Mouse (Mus musculus): ENCODE data around the gene Zfp750. TPM values are rescaled to one million over a fixed set of nuclear protein-coding genes. Genes with fewer than 3 reads are reported as not detected.

Gene Zfp750
- polyA plus RNA-seq, 1 experiment from 2014 or later = 37.5 TPM

GRCm38 (mm10) chr11:121549843-121550647 is 30.9 kb upstream of the Zfp750 start:
- no peak overlapping the region for H3K9ac ChIP-seq
- 0 out of 2 replicates have a peak, but pooled peaks have one; percentile 30 for ATAC-seq (ENCODE audit: insufficient number of reproducible peaks, low FRiP score, low TSS enrichment, low read depth)
- peak overlapping the region; percentile 34 for H3K27ac ChIP-seq
- no peaks in the 10 kb centered on the region for H3K27me3 ChIP-seq
- H3K9me3 ChIP-seq = no peaks in the 10 kb centered on the region
- no peak overlapping the region for H3K4me3 ChIP-seq
- H3K4me2 ChIP-seq = peak overlapping the region; percentile 17
- H3K36me3 ChIP-seq = no peaks in the 10 kb centered on the region
- WGBS = 33% methylated on average over 17 of the region's 17 CpGs
- H3K4me1 ChIP-seq = peaks cover 48% of the 10 kb centered on the region

- no peaks in the 10 kb centered on the region for H3K9me3 ChIP-seq
- H3K4me2 ChIP-seq = no peak overlapping the region
- no peaks in the 10 kb centered on the region for H3K36me3 ChIP-seq
- no peak overlapping the region for H3K9ac ChIP-seq
- H3K27ac ChIP-seq = peak overlapping the region; percentile 34
- H3K4me3 ChIP-seq = no peak overlapping the region
- no peak for ATAC-seq (ENCODE audit: insufficient number of reproducible peaks, low FRiP score, low TSS enrichment, low read depth)
- 61% methylated on average over 12 of the region's 12 CpGs for WGBS
- H3K27me3 ChIP-seq = no peaks in the 10 kb centered on the region
- peaks cover 54% of the 10 kb centered on the region for H3K4me1 ChIP-seq
These were observed 30.1 kb upstream of the Zfp750 start for GRCm38 (mm10) chr11:121548996-121549842.

DNA sequence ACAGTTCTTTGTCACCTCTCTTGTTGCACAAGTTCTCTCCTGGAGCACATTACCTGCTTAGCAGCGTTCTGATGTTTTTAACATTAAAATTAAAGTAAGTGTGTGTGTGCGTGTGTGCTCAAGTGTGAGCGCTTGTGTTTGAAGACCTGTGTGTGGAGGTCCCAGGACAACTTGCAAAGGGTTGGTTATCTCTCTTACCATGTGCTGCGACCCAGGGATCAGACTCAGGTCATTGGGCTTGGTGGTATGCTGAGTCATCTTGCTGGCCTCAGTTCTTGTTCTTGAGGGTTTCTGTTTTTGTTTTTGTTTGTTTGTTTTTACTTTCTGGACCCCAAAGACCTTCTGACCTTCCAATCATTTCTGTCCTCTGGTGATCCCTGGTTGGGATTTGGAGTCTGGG is 28.8 kb upstream of the Zfp750 start:
- H3K36me3 ChIP-seq = no peaks in the 10 kb centered on the region
- H3K4me1 ChIP-seq = peaks cover 59% of the 10 kb centered on the region

DNA sequence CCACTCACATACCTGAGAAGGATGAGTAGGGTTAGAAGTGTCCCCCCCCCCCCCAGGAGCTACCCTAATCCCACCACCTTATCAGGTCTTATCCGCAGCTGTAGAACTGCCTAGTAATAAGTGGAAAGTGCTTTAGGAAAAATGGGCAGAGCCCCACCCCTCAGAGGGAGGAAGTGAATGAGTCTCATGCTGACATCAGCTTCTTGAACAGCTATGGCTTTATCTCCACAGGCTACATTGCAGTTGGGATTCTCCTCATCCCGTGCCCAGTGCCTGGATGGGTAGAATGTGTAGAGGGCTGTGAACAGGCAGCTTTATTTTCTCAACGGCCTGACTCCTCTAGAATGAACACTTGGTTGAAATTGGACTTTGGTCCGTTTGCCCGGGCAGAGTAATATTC is 28.1 kb upstream of the Zfp750 start:
- no peak for ATAC-seq (ENCODE audit: insufficient number of reproducible peaks, low FRiP score, low TSS enrichment, low read depth)

More for the DNA sequence above, 28.8 kb upstream of the Zfp750 start:
- H3K4me3 ChIP-seq = no peak overlapping the region
- no peaks in the 10 kb centered on the region for H3K9me3 ChIP-seq
- H3K9ac ChIP-seq = no peak overlapping the region
- H3K4me2 ChIP-seq = no peak overlapping the region
- no peaks in the 10 kb centered on the region for H3K27me3 ChIP-seq
- no peak overlapping the region for H3K27ac ChIP-seq
- ATAC-seq (ENCODE audit: insufficient number of reproducible peaks, low FRiP score, low TSS enrichment, low read depth) = no peak
- 88% methylated on average over 4 of the region's 4 CpGs for WGBS

GRCm38 (mm10) chr11:121545398-121546034 is 26.4 kb upstream of the Zfp750 start:
- H3K4me1 ChIP-seq = peaks cover 41% of the 10 kb centered on the region
- H3K27ac ChIP-seq = peak overlapping the region; percentile 84
- no peaks in the 10 kb centered on the region for H3K9me3 ChIP-seq
- H3K4me3 ChIP-seq = no peak overlapping the region
- no peak for ATAC-seq (ENCODE audit: insufficient number of reproducible peaks, low FRiP score, low TSS enrichment, low read depth)
- no peak overlapping the region for H3K9ac ChIP-seq
- H3K4me2 ChIP-seq = no peak overlapping the region
- no peaks in the 10 kb centered on the region for H3K27me3 ChIP-seq
- H3K36me3 ChIP-seq = no peaks in the 10 kb centered on the region
- WGBS = 54% methylated on average over 3 of the region's 3 CpGs

More for the DNA sequence above, 28.1 kb upstream of the Zfp750 start:
- Histone ChIP-seq H3K4me2 (no peak overlapping the region), H3K4me1 (peaks cover 55% of the 10 kb centered on the region), H3K36me3 (no peaks in the 10 kb centered on the region), H3K4me3 (no peak overlapping the region), H3K27ac (no peak overlapping the region), H3K9ac (no peak overlapping the region), H3K27me3 (no peaks in the 10 kb centered on the region), H3K9me3 (no peaks in the 10 kb centered on the region)
- 84% methylated on average over 5 of the region's 5 CpGs for WGBS

DNA sequence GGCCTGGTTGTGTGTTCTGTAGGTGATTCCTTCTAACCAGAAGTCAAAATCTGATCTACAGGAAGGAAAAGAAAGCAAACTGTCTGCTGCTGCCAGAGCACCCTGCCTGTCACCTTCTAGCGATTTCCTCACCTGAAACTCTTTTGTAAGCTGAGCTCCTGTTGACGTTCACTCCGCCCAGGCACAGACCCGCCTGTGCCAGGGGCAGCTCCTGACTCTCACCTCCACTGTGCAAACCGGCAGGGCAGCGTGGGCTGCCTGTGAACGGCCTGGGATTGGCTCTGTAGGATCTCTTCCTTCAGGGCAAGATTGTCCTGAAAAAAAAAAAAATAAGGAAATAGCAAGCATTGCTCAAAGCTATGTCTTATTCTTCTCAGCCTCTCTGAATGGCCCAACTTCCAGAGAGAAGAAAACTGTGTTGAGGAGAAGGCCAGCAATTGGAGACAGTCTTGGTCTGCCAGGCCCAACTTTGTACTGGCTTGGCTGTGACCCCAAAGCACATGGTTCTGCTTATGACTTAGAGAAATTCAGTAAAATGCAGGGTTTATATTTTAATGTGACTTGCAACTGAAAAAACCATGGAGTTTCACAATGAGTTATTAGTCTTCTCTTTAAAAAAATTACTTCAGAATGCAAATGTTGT is 25.7 kb upstream of the Zfp750 start:
- no peak overlapping the region for H3K9ac ChIP-seq
- peak; percentile 33; the same call in 1 of the 2 replicates for ATAC-seq (ENCODE audit: insufficient number of reproducible peaks, low FRiP score, low TSS enrichment, low read depth)
- peak overlapping the region; percentile 84 for H3K27ac ChIP-seq
- H3K4me3 ChIP-seq = no peak overlapping the region
- no peaks in the 10 kb centered on the region for H3K27me3 ChIP-seq
- no peaks in the 10 kb centered on the region for H3K36me3 ChIP-seq
- no peak overlapping the region for H3K4me2 ChIP-seq
- H3K9me3 ChIP-seq = no peaks in the 10 kb centered on the region
- 31% methylated on average over 7 of the region's 7 CpGs for WGBS
- H3K4me1 ChIP-seq = peaks cover 34% of the 10 kb centered on the region

DNA sequence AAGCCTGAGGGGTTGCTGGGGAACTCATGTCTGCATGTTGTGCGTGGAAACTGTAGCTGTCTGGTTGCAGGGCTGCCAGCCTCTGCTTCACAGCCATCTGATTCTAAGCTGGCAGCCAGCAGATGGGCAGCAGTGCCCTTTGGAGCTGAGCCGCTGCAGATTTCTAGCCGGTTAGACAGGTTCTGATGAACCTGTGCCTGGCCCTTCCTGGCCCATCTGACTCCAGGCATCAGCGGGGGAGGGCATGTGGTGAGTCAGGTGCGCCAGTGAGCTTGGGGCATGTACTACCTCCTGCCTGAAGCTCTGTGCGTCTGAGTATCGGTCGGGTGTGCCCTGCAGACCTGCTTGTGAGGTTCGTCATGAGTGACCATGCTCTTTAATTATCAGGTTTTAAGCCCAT is 24.8 kb upstream of the Zfp750 start:
- H3K4me2 ChIP-seq = no peak overlapping the region
- peaks cover 25% of the 10 kb centered on the region for H3K4me1 ChIP-seq
- no peak overlapping the region for H3K9ac ChIP-seq
- H3K36me3 ChIP-seq = no peaks in the 10 kb centered on the region
- no peaks in the 10 kb centered on the region for H3K27me3 ChIP-seq
- H3K9me3 ChIP-seq = no peaks in the 10 kb centered on the region
- no peak for ATAC-seq (ENCODE audit: insufficient number of reproducible peaks, low FRiP score, low TSS enrichment, low read depth)
- WGBS = 75% methylated on average over 9 of the region's 9 CpGs
- peak overlapping the region; percentile 84 for H3K27ac ChIP-seq
- no peak overlapping the region for H3K4me3 ChIP-seq

GRCm38 (mm10) chr11:121543287-121543856 is 24.2 kb upstream of the Zfp750 start:
- no peak overlapping the region for H3K4me3 ChIP-seq
- H3K27me3 ChIP-seq = no peaks in the 10 kb centered on the region
- H3K9me3 ChIP-seq = no peaks in the 10 kb centered on the region
- peaks cover 23% of the 10 kb centered on the region for H3K4me1 ChIP-seq
- H3K4me2 ChIP-seq = no peak overlapping the region
- 80% methylated on average over 5 of the region's 5 CpGs for WGBS
- ATAC-seq (ENCODE audit: insufficient number of reproducible peaks, low FRiP score, low TSS enrichment, low read depth) = no peak
- no peak overlapping the region for H3K9ac ChIP-seq
- H3K36me3 ChIP-seq = no peaks in the 10 kb centered on the region
- H3K27ac ChIP-seq = peak overlapping the region; percentile 84; the same call in 1 of the 2 replicates

DNA sequence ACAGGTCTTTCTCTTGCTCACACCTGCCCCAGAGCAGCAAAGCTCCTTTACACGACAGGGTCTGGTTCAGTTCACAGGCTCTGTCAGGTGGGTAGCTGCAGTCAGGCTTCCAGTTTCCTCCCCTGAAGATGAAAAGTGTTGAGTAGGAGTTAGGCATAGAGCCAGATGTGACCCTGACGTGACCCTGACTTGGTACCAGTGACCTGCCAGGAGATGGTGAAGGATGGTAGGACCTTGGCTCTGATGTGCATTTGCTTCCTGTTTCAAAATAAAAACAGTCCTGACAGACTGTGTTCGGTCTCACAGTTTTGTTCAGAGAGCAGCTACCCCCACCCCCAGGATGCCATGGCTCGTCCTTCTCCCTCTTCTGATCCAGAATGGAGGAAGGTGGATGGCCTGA is 23.3 kb upstream of the Zfp750 start:
- no peak overlapping the region for H3K4me2 ChIP-seq
- H3K4me1 ChIP-seq = peaks cover 18% of the 10 kb centered on the region
- no peak overlapping the region for H3K9ac ChIP-seq
- no peak overlapping the region for H3K4me3 ChIP-seq
- 67% methylated on average over 4 of the region's 4 CpGs for WGBS
- H3K9me3 ChIP-seq = no peaks in the 10 kb centered on the region
- H3K27me3 ChIP-seq = no peaks in the 10 kb centered on the region
- no peak for ATAC-seq (ENCODE audit: insufficient number of reproducible peaks, low FRiP score, low TSS enrichment, low read depth)
- no peak overlapping the region for H3K27ac ChIP-seq
- no peaks in the 10 kb centered on the region for H3K36me3 ChIP-seq

GRCm38 (mm10) chr11:121536528-121536927 is 17.4 kb upstream of the Zfp750 start:
- no peak for ATAC-seq (ENCODE audit: insufficient number of reproducible peaks, low FRiP score, low TSS enrichment, low read depth)
- Histone ChIP-seq H3K27ac (no peak overlapping the region), H3K4me2 (no peak overlapping the region), H3K9ac (no peak overlapping the region), H3K4me3 (no peak overlapping the region), H3K36me3 (no peaks in the 10 kb centered on the region), H3K27me3 (no peaks in the 10 kb centered on the region), H3K9me3 (no peaks in the 10 kb centered on the region), H3K4me1 (peaks cover 23% of the 10 kb centered on the region)
- 35% methylated on average over 3 of the region's 3 CpGs for WGBS

DNA sequence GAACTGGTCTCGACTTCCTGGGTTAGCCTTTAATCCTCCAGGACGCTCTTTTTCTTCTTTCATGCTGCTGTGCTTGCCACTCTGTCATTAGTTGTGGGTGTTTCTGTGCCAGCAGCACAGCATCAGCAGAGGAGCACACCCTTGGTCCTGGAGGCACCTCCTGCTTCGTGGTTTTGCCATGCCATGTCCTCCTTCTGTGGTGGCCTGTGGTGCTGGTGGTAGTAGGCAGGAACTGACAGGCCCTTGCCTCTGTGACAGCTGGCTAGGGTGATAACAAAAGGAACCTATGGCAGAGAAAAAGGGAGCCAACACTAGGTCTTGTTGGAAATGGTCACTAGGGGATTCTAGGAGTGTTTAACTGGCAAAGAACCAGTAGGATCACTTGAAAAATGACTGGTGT is 10.6 kb upstream of the Zfp750 start:
- Histone ChIP-seq H3K9me3 (no peaks in the 10 kb centered on the region), H3K4me2 (no peak overlapping the region), H3K9ac (no peak overlapping the region), H3K27ac (no peak overlapping the region), H3K27me3 (no peaks in the 10 kb centered on the region), H3K4me1 (peaks cover 10% of the 10 kb centered on the region), H3K4me3 (no peak overlapping the region), H3K36me3 (no peaks in the 10 kb centered on the region)
- 81% methylated on average over 3 of the region's 3 CpGs for WGBS
- ATAC-seq (ENCODE audit: insufficient number of reproducible peaks, low FRiP score, low TSS enrichment, low read depth) = no peak
